Mouse (Mus musculus): Measurements from ENCODE around the gene Ccdc85c.

Ccdc85c gene

GRCm38 (mm10) chr12:108297033-108297432 lies 21.8 kb upstream of the Ccdc85c start:
- peak; percentile 71 for DNase-seq (ENCODE audit: low read depth, low spot score)

DNA sequence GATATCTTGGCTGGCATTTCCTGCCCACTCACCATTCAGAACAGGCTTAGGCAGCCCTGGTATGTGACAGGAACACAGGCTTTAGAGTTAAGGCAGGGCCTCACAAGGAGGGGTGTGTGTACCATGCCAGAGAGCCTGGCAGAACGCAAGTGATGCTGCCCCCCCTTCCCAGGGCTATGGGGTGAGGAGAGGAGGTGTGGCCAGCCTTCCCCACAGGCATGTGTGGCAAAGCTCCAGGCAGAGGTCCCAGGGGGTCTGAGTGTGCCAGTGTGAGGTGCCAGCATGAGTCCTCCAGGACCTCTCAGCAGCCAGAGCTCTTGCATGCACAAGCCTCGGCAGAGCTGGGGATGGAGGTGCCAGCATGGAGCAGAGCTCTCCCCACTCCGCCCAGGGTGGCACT lies 19.4 kb upstream of the Ccdc85c start:
- DNase-seq (ENCODE audit: low read depth, low spot score), result no peak

GRCm38 (mm10) chr12:108292957-108293356 lies 17.7 kb upstream of the Ccdc85c start:
- DNase-seq (ENCODE audit: low read depth, low spot score), result peak; percentile 86

GRCm38 (mm10) chr12:108292419-108292818 lies 17.2 kb upstream of the Ccdc85c start:
- peak; percentile 86 for DNase-seq (ENCODE audit: low read depth, low spot score)

DNA sequence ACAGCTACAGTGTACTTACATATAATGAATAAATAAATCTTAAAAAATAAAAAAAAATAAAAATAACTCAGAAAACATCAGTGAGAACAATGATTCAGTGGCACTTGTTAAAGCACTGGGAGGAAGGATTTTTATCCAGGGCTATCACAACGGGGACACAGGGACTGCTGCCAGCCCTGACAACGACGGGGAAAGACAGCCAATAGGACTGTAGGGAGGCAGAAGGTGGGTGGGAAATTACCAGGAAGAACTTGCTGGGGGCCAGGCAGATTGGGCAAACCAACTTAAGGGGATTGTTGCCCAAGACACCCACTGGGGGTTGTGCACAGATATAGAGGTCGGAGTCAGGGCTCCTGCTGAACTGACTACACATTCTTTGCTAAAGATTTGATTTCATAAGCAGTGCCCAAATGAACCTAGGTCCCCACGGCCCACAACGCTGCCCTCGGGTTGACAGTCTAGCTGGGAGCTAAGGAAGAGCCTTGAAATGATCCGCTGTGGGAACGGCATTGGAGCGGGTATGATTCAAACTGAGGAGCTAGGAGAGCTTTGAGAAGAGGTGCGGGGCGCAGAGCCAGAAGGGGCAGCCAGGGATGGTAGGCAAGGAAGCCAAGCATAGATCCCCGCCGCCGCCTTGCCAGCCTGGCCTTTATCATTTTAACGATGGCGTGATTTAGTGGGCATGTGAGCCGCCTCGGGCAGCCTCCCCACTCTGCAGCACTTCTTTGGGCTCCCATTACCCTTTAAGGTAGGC lies 13.1 kb upstream of the Ccdc85c start:
- DNase-seq (ENCODE audit: low read depth, low spot score), result no peak

DNA sequence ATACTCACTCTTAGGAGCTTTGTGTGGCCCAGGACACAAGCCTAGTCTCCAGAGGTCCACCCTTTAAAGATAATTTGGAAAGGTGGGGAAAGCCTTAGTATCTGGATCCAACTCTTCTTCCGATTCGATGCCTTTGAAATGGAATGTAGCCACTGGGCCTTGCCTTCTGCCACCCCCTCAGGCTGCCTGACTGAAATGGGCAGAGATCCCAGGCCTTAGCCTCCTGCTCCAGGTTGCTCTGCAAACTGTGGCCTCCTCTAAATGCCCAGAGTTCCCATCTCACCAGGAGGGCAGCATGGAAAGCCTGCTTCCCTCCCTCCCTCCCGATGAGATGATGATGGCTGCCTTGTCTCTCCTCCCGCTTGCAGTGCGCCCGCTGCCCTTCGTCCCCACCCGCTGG lies 11.8 kb upstream of the Ccdc85c start:
- no peak for DNase-seq (ENCODE audit: low read depth, low spot score)

- DNase-seq (ENCODE audit: low read depth, low spot score), result no peak
Observed at GRCm38 (mm10) chr12:108286381-108286780, 11.2 kb upstream of the Ccdc85c start.

DNA sequence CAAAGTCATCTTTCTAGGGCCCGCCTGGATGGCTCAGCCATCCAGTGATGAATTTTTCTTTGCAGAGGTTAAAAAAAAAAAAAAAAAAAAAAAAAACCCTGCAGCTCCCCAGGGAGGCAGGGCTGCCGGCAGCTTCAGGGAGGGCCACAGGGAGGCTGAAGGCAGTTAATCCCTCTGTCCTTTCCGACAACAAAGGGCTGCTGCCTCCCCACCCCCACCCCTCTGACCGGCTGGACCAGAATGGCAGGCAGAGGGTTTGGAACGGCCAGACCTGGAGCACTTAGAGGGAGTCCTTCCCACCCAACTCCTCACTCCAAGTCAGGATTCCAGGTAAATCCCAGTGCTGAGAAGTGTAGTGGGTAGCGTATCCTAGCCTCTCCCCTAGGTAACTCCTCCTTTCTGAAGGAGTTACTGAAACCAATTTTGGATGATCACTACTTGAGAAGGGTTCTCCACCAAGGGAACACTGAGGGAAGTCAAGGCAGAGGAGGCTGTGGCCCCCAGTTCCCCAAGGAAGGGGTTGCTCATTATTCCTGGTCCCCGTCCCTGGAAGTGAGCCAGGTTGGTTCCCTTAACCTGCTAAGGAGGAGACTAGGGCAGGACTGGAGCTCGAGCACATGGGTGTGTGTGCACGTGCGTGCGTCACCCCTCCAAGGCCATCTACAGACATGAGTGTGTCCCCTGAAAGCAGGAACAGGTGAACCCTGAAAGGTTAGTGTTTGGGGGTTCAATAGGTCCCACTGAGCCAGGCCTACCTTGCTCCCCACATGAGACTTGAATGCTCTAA lies 10.2 kb upstream of the Ccdc85c start:
- peak; percentile 65 for DNase-seq (ENCODE audit: low read depth, low spot score)

GRCm38 (mm10) chr12:108284455-108285224 lies 9.4 kb upstream of the Ccdc85c start:
- peak; percentile 59 for DNase-seq (ENCODE audit: low read depth, low spot score)

DNA sequence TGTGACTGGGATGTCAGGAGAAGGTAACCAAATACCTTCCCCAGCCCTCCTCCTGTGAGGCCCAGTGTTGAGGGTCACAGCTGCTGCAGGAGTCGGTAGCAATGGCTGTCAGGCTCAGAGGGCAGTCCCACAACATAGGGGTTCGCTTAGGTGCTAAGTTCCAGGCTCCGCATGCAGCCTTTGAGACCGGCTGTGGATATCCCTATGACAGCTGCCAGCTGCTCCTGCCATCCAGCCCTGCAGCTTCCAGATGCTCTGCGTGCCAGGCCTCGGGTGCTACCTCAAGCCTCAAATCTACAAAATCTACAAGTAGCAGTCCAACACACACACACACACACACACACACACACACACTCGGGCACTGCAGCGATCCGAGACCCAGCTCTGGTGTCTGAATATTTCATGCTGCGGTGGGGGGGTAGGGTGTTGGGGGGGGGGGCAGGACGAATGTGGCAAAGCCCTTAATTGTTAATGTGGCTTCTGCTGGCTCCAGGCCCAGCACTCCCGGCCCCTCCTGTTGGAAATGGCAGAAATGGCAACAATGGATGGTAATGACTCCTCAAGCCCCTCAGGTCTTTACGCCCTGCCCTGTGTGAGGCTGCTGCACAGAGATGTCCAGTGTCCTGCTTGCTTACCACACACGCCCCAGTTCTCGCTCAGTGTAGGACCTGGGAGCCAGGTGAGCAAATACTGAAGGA lies 3.1 kb upstream of the Ccdc85c start:
- no peak for DNase-seq (ENCODE audit: low read depth, low spot score)

- DNase-seq (ENCODE audit: low read depth, low spot score), result peak; percentile 69
Observed at GRCm38 (mm10) chr12:108277341-108277841, 2.2 kb upstream of the Ccdc85c start.

GRCm38 (mm10) chr12:108275920-108276822 lies 946 bp upstream of the Ccdc85c start:
- DNase-seq (ENCODE audit: low read depth, low spot score), result peak; percentile 43

DNA sequence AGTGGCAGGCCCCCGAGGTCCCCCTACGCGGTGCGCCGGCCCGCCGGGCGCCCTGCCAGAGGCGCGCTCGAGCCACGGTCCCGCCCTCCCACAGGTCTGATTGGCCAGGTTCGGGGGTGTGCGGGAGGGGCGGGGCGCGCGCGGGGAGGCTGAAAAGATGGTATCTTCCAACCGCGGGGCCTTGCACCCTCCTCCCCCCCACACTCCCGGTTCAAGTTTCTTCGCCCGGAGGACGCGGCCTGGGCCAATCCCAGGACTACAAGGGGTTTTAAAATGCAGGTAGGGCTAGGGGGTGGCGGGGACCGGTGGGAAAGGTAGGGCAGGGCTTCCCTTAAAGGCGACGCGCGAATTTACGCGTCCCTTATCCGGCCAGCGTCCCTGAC lies 274 bp upstream of the Ccdc85c start:
- DNase-seq (ENCODE audit: low read depth, low spot score), result peak; percentile 98

DNA sequence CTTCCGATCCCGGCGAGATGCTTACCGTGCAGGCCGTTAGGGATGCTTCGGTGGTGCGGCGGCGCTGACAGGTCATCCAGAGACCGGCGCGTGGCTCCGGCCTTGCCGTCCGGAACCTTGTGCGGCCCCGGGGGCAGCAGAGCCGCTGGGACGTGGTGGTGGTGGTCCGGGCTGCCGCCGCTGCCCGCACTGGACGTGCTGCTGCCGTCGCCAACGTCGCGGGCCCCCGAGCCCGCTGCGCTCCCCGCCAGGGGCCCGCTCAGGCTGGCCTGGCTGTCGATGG lies 971 bp downstream of the Ccdc85c start:
- DNase-seq (ENCODE audit: low read depth, low spot score), result no peak

GRCm38 (mm10) chr12:108273466-108274312 lies 1.5 kb downstream of the Ccdc85c start:
- no peak for DNase-seq (ENCODE audit: low read depth, low spot score)

DNA sequence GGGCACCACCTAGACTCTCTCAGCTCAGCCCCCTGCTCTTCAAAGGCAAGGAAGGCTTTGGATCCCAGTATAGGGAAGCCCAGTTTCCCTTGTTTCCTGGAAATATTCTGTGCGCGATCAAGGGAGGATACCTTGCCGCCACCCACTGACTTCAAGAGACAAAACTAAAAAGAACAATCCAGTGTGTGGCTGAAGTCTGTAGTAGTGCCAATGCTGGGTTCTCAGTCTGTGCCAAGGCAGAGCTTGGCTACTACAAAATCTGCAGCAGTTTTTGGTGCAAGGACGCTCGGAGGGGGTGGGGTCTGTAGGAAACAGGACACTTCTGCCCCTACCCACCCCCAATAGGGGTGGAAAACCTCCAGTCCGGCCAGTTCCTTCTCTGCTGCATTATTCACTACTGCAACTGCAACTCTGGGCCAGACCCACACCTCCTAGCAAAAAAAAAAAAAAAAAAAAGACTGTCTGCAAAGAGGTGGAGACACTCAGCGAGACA lies 3.0 kb downstream of the Ccdc85c start:
- DNase-seq (ENCODE audit: low read depth, low spot score), result no peak

- DNase-seq (ENCODE audit: low read depth, low spot score), result no peak
Observed at GRCm38 (mm10) chr12:108271351-108272142, 3.7 kb downstream of the Ccdc85c start.

DNA sequence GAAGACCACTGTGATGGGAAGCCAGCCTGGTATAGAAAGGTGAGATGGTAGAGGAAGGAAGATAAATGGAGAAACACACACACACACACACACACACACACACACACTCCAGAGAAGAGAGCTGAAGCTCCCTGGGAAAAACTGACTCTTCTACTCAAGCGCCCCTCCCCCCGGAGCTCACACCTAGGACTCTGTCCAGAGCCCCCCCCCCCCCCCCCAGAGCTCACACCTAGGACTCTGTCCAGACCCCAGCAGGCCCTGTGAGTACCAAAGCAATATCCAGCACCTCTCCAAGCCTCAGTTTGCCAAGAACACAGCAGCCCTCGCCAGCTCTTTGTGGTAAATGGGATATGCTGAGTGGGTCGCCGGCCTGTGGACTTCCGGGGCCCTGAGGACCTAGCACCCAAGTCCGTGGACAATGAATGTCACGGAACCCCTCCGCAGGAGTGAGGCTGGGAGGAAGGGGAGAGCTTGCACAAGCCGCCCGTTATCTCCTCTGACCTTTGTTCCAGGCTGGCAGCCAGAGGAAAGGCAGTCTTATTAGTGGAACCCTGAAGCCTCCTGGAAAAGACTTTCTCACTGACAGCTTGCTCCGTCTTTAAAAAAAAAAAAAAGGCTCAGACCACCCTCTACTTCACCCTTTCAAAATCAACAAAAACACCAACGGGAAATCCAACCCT lies 4.8 kb downstream of the Ccdc85c start:
- no peak for DNase-seq (ENCODE audit: low read depth, low spot score)
